Mouse (Mus musculus) myocyte (in vitro differentiated cells): ENCODE measurements around the gene Hmgxb4. TPM values are rescaled to one million over a fixed set of nuclear protein-coding genes. Genes with fewer than 3 reads are reported as not detected.

Source experiments
- H3K27me3 ChIP-seq: one replicate; pipeline ENCODE4 v1.6.1; 2011; ENCODE audit not compliant: control insufficient read depth, insufficient read depth, insufficient read length
- H3K36me3 ChIP-seq: one replicate; pipeline ENCODE4 v1.6.1; 2011; ENCODE audit not compliant: control insufficient read depth, insufficient read depth
- H3K4me2 ChIP-seq: one replicate; pipeline ENCODE4 v1.6.1; 2011; ENCODE audit warnings: low read depth, control low read depth
- H3K4me3 ChIP-seq: one replicate; pipeline ENCODE4 v1.5.1; 2011; ENCODE audit warnings: mild to moderate bottlenecking, control low read depth, moderate library complexity
- H3K79me2 ChIP-seq: one replicate; pipeline ENCODE4 v1.6.1; 2011; ENCODE audit not compliant: control insufficient read depth, insufficient read depth
- H3ac ChIP-seq: one replicate; pipeline ENCODE4 v1.6.1; 2011; ENCODE audit not compliant: control insufficient read depth, insufficient read length
- CEBPB ChIP-seq: IDR thresholded peaks from 2 replicates; pipeline ENCODE4 v1.6.1; 2011; ENCODE audit warnings: mild to moderate bottlenecking, moderate library complexity; ENCODE audit not compliant: poor library complexity, insufficient read depth, severe bottlenecking
- E2F4 ChIP-seq: IDR thresholded peaks from one replicate; pipeline ENCODE4 v1.6.1; 2011; ENCODE audit warnings: mild to moderate bottlenecking, control low read depth, moderate library complexity; ENCODE audit not compliant: insufficient read depth
- MAX ChIP-seq: IDR thresholded peaks from one replicate; pipeline ENCODE4 v1.6.1; 2011; ENCODE audit warnings: low read depth, mild to moderate bottlenecking, control low read depth
- MYOD1 ChIP-seq, 3 experiments: IDR thresholded peaks; one replicate each; pipeline ENCODE4 v1.6.1; 2011; ENCODE audit warnings: control low read depth in 2 of 3, low read depth in 2 of 3, mild to moderate bottlenecking in 2 of 3, moderate library complexity in 1 of 3; ENCODE audit not compliant: insufficient read length in 2 of 3, control insufficient read depth in 1 of 3
- MYOG ChIP-seq, 3 experiments: IDR thresholded peaks; one replicate each; pipeline ENCODE4 v1.6.1; 2011; ENCODE audit warnings: control low read depth in 2 of 3, low read depth in 2 of 3, mild to moderate bottlenecking in 2 of 3; ENCODE audit not compliant: insufficient read length in 2 of 3, control insufficient read depth in 1 of 3, insufficient read depth in 1 of 3
- POLR2A ChIP-seq: IDR thresholded peaks from one replicate; pipeline ENCODE4 v1.6.1; 2011; ENCODE audit warnings: low read depth, mild to moderate bottlenecking, control low read depth, moderate library complexity; ENCODE audit not compliant: insufficient read length
- POLR2AphosphoS2 ChIP-seq: IDR thresholded peaks from one replicate; pipeline ENCODE4 v1.6.1; 2011; ENCODE audit warnings: low read depth, control low read depth; ENCODE audit not compliant: insufficient read length
- REST ChIP-seq: IDR thresholded peaks from one replicate; pipeline ENCODE4 v1.6.1; 2011; ENCODE audit warnings: mild to moderate bottlenecking, control low read depth, moderate library complexity; ENCODE audit not compliant: insufficient read depth, insufficient read length
- SRF ChIP-seq: IDR thresholded peaks from one replicate; pipeline ENCODE4 v1.6.1; 2011; ENCODE audit warnings: low read depth; ENCODE audit not compliant: control insufficient read depth, insufficient read length
- TCF12 ChIP-seq: IDR thresholded peaks from one replicate; pipeline ENCODE4 v1.6.1; 2011; ENCODE audit warnings: mild to moderate bottlenecking, control low read depth; ENCODE audit not compliant: poor library complexity, insufficient read depth, severe bottlenecking
- TCF3 ChIP-seq: IDR thresholded peaks from one replicate; pipeline ENCODE4 v1.6.1; 2011; ENCODE audit warnings: low read depth, control low read depth; ENCODE audit not compliant: insufficient read length
- USF1 ChIP-seq: IDR thresholded peaks from one replicate; pipeline ENCODE4 v1.6.1; 2011; ENCODE audit warnings: low read depth, mild to moderate bottlenecking, control low read depth, moderate library complexity
- polyA plus RNA-seq: library from polyadenylated mRNA; unstranded; fragments of >200 nt; fragmentation: generic; extraction: Trizol; gene quantifications from one replicate; pipeline ENCODE4 v1.2.1, GENCODE M21; 2012; ENCODE audit warnings: missing spikeins

The Hmgxb4 gene
- polyA plus RNA-seq, 1 experiment = 9.1 TPM

DNA sequence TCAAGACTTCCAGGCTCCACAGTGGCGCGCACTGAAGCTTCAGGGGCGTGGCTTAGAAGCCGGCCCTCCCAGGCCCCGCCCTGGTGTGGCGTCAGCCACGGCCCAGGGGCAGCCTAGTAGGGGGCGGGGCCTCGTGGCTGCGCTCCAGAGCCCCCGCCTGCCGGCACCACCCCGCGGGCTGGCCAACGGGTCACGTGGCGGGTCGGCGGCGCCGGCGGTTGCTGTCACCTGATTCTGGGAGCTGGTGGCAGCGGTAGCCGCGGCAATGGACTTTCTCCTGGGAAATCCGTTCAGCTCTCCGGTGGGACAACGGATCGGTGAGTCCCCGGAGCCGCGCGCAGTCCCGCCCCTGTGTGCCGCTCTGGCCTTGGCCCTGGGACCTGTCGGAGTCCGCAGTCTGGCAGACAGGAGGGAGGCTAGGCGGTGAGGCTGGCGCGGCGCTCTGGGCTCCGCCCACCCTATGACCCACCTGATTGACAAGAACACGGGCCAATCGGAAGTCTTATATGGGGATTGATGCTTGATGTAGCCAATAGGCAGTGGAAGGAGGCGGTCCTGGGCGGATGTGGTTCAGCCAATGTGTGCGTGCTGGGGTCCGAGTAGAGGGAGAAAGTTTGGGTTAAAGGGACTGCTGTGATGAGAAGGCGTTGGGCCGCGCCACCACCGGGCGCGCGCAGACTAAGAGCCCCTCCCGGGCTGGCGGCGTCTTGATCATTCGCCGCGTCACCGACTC lies 40.5 kb downstream of the Hmgxb4 start, which contains the start of gene Tom1:
Tom1 (plus strand) TSS at position 195 of the 733 bp plus-strand sequence.
- Histone ChIP-seq H3K4me3 (peak within 1 kb of the TSS; percentile 41), H3K36me3 (peaks cover 4% of the 10 kb centered on the region), H3ac (peak within 1 kb of the TSS; percentile 36), H3K79me2 (peaks cover 20% of the 10 kb centered on the region), H3K27me3 (no peaks in the 10 kb centered on the region), H3K4me2 (peak within 1 kb of the TSS; percentile 83)
- TF ChIP-seq TCF3 (no peak), E2F4 (no peak), POLR2A (peak; percentile 52), TCF12 (no peak), CEBPB (no peak), REST (no peak), SRF (peak; percentile 48), MYOG (IDR thresholded peaks at IDR 0.05; ENCODE audit: control insufficient read depth in 1 of 3, insufficient read depth in 1 of 3, insufficient read length in 2 of 3, low read depth in 2 of 3) (no peak), USF1 (peak; percentile 69), POLR2AphosphoS2 (peak; percentile 27), MAX (no peak)

DNA sequence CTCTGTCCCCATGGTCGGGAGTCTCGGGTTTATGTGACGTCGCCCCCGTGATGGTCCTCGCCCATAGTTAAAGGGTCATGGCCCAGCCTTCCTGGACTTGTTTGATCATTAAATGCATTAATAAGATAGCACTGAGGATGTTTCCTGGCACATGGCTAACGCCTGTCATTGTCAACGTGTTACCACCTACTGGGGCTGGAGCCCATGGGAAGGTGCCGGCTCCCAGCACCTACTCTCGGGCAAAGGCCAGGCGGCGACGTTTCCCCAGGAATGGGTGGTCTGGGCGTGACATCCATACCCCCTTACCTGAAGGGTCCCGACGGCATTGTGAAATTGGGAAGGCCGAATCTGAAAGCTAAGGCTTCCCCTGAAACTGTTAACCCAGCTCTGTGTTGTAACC lies 41.1 kb downstream of the Hmgxb4 start:
- H3K79me2 ChIP-seq = peaks cover 20% of the 10 kb centered on the region
- no peak for TF ChIP-seq USF1
- no peak for TF ChIP-seq TCF3
- no peak for TF ChIP-seq POLR2A

DNA sequence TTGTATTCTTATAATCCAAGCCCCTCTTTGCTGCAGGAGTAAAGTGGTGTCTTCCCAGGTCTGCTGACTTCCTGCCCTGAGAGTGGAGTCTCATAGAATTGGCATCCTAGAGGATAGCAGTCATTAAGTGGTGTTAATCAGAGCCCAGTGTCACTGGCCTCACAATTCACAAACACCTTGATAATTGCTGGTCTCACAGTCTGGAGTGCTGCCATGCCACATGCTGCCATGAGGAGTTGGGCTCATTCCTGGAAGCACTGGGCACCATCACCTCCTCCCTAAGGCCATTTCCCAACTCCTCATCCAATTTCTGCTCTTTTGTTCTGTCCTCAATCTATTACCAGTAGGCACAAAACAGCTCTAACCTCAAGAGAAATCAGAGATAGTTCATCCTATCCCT lies 42.5 kb downstream of the Hmgxb4 start:
- Histone ChIP-seq H3ac (no peak overlapping the region), H3K79me2 (peaks cover 24% of the 10 kb centered on the region), H3K4me2 (no peak overlapping the region), H3K27me3 (no peaks in the 10 kb centered on the region), H3K4me3 (no peak overlapping the region), H3K36me3 (no peaks in the 10 kb centered on the region)
- no peak for TF ChIP-seq USF1
- no peak for TF ChIP-seq MYOG (IDR thresholded peaks at IDR 0.05; ENCODE audit: control insufficient read depth in 1 of 3, insufficient read depth in 1 of 3, insufficient read length in 2 of 3, low read depth in 2 of 3)
- TF ChIP-seq REST = no peak
- TF ChIP-seq POLR2AphosphoS2 = no peak
- no peak for TF ChIP-seq POLR2A
- TF ChIP-seq SRF = no peak
- TF ChIP-seq TCF3 = no peak
- TF ChIP-seq MAX = no peak
- no peak for TF ChIP-seq TCF12
- no peak for TF ChIP-seq MYOD1 (IDR thresholded peaks at IDR 0.05; ENCODE audit: control insufficient read depth in 1 of 3, insufficient read length in 2 of 3, low read depth in 2 of 3)
- no peak for TF ChIP-seq E2F4
- no peak for TF ChIP-seq CEBPB

More for the DNA sequence above, 41.1 kb downstream of the Hmgxb4 start:
- no peaks in the 10 kb centered on the region for H3K36me3 ChIP-seq
- peak overlapping the region; percentile 41 for H3K4me3 ChIP-seq
- peak overlapping the region; percentile 83 for H3K4me2 ChIP-seq
- H3K27me3 ChIP-seq = no peaks in the 10 kb centered on the region
- peak overlapping the region; percentile 36 for H3ac ChIP-seq

DNA sequence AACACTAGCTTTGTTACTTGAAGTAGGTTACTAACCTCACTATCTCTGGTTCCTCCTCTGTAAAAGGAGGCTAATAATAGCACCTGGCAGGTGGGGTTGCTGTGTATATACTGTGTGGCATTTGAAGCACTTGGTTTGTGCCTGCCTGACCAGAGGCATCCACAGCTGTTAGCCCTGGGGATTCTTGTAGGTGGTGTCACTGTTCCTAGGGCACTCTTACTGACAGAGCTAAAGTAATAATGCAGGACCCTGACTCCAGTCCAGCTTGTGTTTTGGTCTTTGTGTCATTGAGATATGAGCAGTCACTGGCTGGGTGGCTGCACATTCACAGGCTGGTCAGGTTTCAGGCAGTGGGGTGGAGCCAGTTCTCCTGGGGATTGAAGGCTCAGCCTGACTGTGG lies 45.3 kb downstream of the Hmgxb4 start:
- no peaks in the 10 kb centered on the region for H3K36me3 ChIP-seq
- H3K4me2 ChIP-seq = peak overlapping the region; percentile 59
- H3K27me3 ChIP-seq = no peaks in the 10 kb centered on the region
- H3K4me3 ChIP-seq = no peak overlapping the region
- H3K79me2 ChIP-seq = peaks cover 30% of the 10 kb centered on the region
- no peak overlapping the region for H3ac ChIP-seq
- peak; percentile 64 to 96 (median 96) for TF ChIP-seq MYOG (IDR thresholded peaks at IDR 0.05; ENCODE audit: control insufficient read depth in 1 of 3, insufficient read depth in 1 of 3, insufficient read length in 2 of 3, low read depth in 2 of 3)
- peak; percentile 45 to 94 (median 71) for TF ChIP-seq MYOD1 (IDR thresholded peaks at IDR 0.05; ENCODE audit: control insufficient read depth in 1 of 3, insufficient read length in 2 of 3, low read depth in 2 of 3)
- peak; percentile 88 for TF ChIP-seq TCF12
- TF ChIP-seq USF1 = no peak

DNA sequence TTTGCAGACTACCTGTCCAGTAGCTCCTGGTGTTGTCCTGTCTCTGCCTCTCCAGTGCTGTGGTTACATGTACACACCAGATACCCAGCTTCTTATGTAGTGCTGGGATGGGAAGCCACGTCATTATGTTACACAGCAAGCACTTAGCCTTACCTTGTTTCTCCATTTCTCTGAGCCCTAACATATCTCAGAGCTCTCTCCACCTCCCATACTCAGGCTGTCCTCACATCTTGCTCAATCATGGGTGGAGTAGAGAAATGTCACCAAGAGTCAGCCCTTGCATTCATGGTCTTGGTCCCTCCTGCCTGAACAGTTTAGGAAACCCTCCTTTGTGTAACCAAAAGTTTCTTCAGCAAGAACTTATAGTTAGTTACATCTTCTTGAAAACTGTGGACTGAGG lies 46.6 kb downstream of the Hmgxb4 start:
- TF ChIP-seq SRF (no peak), POLR2AphosphoS2 (no peak), CEBPB (0 out of 2 replicates have a peak, but pooled peaks have one; percentile 20), POLR2A (no peak), REST (no peak), MAX (no peak)
- Histone ChIP-seq H3ac (no peak overlapping the region), H3K79me2 (peaks cover 26% of the 10 kb centered on the region), H3K4me2 (peak overlapping the region; percentile 59), H3K27me3 (no peaks in the 10 kb centered on the region), H3K36me3 (no peaks in the 10 kb centered on the region), H3K4me3 (no peak overlapping the region)
